ENCODE assay signal across 8 mouse cellular contexts in genomic region chr17:48408526-48409291, GRCm38 (mm10). TPM values are rescaled to one million over a fixed set of nuclear protein-coding genes. Genes with fewer than 3 reads are reported as not detected.
DNase-seq lines count a peak whose midpoint lies in the region; ATAC-seq and TF ChIP-seq lines count a peak whose summit lies in the region.

No protein-coding gene starts in this region.

- WGBS in heart, embryonic 11.5 days (ENCODE audit: insufficient replicate concordance), result under 1% methylated on average over 45 of the region's 47 CpGs
- under 1% methylated on average over 44 of the region's 47 CpGs for WGBS in kidney, embryonic 15.5 days
- 2% methylated on average over 29 of the region's 47 CpGs for WGBS in midbrain, postnatal 0 days

- peak overlapping the region; percentile 88 for H3K4me2 ChIP-seq in heart, embryonic 11.5 days
- peak overlapping the region; percentile 76 for H3K4me2 ChIP-seq in kidney, embryonic 15.5 days
- H3K4me2 ChIP-seq in midbrain, postnatal 0 days (ENCODE audit: low read depth, low read length, poor library complexity, severe bottlenecking), result peak overlapping the region; percentile 78

- no peaks in the 10 kb centered on the region for H3K36me3 ChIP-seq in heart, embryonic 11.5 days (ENCODE audit: control insufficient read depth, insufficient read depth, low read length)
- H3K36me3 ChIP-seq in kidney, embryonic 15.5 days, result peaks cover 13% of the 10 kb centered on the region
- no peaks in the 10 kb centered on the region for H3K36me3 ChIP-seq in midbrain, postnatal 0 days (ENCODE audit: insufficient read depth, low read length)

- H3K9me3 ChIP-seq in heart, embryonic 11.5 days (replicated peaks; ENCODE audit: control insufficient read depth, low read length), result no peaks in the 10 kb centered on the region
- H3K9me3 ChIP-seq in kidney, embryonic 15.5 days (replicated peaks), result no peaks in the 10 kb centered on the region
- no peaks in the 10 kb centered on the region for H3K9me3 ChIP-seq in midbrain, postnatal 0 days (ENCODE audit: low read length)

- DNase-seq in B cell, adult 2 months, result peak; percentile 90
- DNase-seq in liver, result peak; percentile 89
- peak; percentile 72 for DNase-seq in midbrain, postnatal 0 days (ENCODE audit: low spot score)
- peak; percentile 90 to 91 for DNase-seq in spleen, postnatal 36 days (ENCODE audit: low spot score in 2 of 2)

- peak; percentile 32 for ATAC-seq in heart, embryonic 11.5 days (replicated peaks; ENCODE audit: insufficient number of reproducible peaks, low FRiP score, low TSS enrichment)
- peak; percentile 44 for ATAC-seq in kidney, embryonic 15.5 days (replicated peaks; ENCODE audit: low FRiP score)
- peak; percentile 17 for ATAC-seq in midbrain, postnatal 0 days (ENCODE audit: low FRiP score)

- peak overlapping the region; percentile 99 for H3K9ac ChIP-seq in heart, embryonic 11.5 days (ENCODE audit: low read depth, low read length)
- peak overlapping the region; percentile 83 for H3K9ac ChIP-seq in kidney, embryonic 15.5 days
- peak overlapping the region; percentile 96 for H3K9ac ChIP-seq in midbrain, postnatal 0 days (replicated peaks; ENCODE audit: low read length, poor library complexity, severe bottlenecking)

- peak overlapping the region; percentile 98 for H3K27ac ChIP-seq in bone marrow macrophage, adult 2 months (ENCODE audit: insufficient read depth, low read depth, low read length)
- H3K27ac ChIP-seq in embryonic fibroblast, embryonic 13.5 days (ENCODE audit: insufficient read depth, low read length), result peak overlapping the region; percentile 96
- H3K27ac ChIP-seq in heart, embryonic 11.5 days (ENCODE audit: low read depth, low read length), result peak overlapping the region; percentile 100
- H3K27ac ChIP-seq in kidney, embryonic 15.5 days, result peak overlapping the region; percentile 100
- H3K27ac ChIP-seq in midbrain, postnatal 0 days (ENCODE audit: low read depth, low read length), result peak overlapping the region; percentile 99

- H3K4me3 ChIP-seq in bone marrow macrophage, adult 2 months (ENCODE audit: insufficient read depth, low read length), result peak overlapping the region; percentile 89
- peak overlapping the region; percentile 93 for H3K4me3 ChIP-seq in embryonic fibroblast, embryonic 13.5 days (ENCODE audit: insufficient read depth, low read length)
- H3K4me3 ChIP-seq in heart, embryonic 11.5 days (ENCODE audit: low read depth, low read length), result peak overlapping the region; percentile 96
- H3K4me3 ChIP-seq in kidney, embryonic 15.5 days (replicated peaks), result peak overlapping the region; percentile 72
- peak overlapping the region; percentile 83 for H3K4me3 ChIP-seq in midbrain, postnatal 0 days (ENCODE audit: low read depth, low read length)

- no peaks in the 10 kb centered on the region for H3K27me3 ChIP-seq in heart, embryonic 11.5 days (ENCODE audit: control insufficient read depth, insufficient read depth, low read length)
- no peaks in the 10 kb centered on the region for H3K27me3 ChIP-seq in kidney, embryonic 15.5 days
- H3K27me3 ChIP-seq in midbrain, postnatal 0 days (ENCODE audit: insufficient read depth, low read length), result no peaks in the 10 kb centered on the region

- no peak for TF ChIP-seq POLR2A in bone marrow macrophage, adult 2 months (IDR thresholded peaks at IDR 0.05; ENCODE audit: borderline replicate concordance, low read depth, low read length)
- peak; percentile 62 for TF ChIP-seq POLR2A in embryonic fibroblast, embryonic 13.5 days (IDR thresholded peaks at IDR 0.05; ENCODE audit: low read depth, low read length)

- peaks cover 26% of the 10 kb centered on the region for H3K4me1 ChIP-seq in bone marrow macrophage, adult 2 months (ENCODE audit: control insufficient read depth, insufficient read depth, low read length)
- peaks cover 6% of the 10 kb centered on the region for H3K4me1 ChIP-seq in embryonic fibroblast, embryonic 13.5 days (ENCODE audit: control insufficient read depth, insufficient read depth, low read length)
- peaks cover 18% of the 10 kb centered on the region for H3K4me1 ChIP-seq in heart, embryonic 11.5 days (ENCODE audit: control insufficient read depth, insufficient read depth, low read length)
- H3K4me1 ChIP-seq in kidney, embryonic 15.5 days, result peaks cover 28% of the 10 kb centered on the region
- no peaks in the 10 kb centered on the region for H3K4me1 ChIP-seq in midbrain, postnatal 0 days (ENCODE audit: insufficient read depth, low read length)

- TF ChIP-seq CTCF in bone marrow macrophage, adult 2 months (IDR thresholded peaks at IDR 0.05; ENCODE audit: low read depth, low read length), result no peak
- TF ChIP-seq CTCF in embryonic fibroblast, embryonic 13.5 days (IDR thresholded peaks at IDR 0.05; ENCODE audit: borderline replicate concordance, insufficient read depth, low read length), result no peak
- no peak for TF ChIP-seq CTCF in midbrain, postnatal 0 days (IDR thresholded peaks at IDR 0.05)

RNA-seq across cellular contexts. Expression of gene Nfya, which starts 1.0 kb away (rescaled TPM):
- 62.7 and 63.7 TPM in 2 replicates for polyA plus RNA-seq in bone marrow macrophage, adult 2 months (2012; ENCODE audit: insufficient read depth, insufficient read length, missing spikeins)
- polyA plus RNA-seq in embryonic fibroblast, embryonic 13.5 days (2011; ENCODE audit: insufficient read length, low read depth, missing spikeins), result 31.9 and 41.5 TPM in 2 replicates
- polyA plus RNA-seq in heart, embryonic 11.5 days (2014; fragmentation: Nextera tagmentation; extraction: Ambion mirVana), result 16.9 and 19.6 TPM in 2 replicates
- polyA plus RNA-seq in kidney, embryonic 15.5 days (2015; fragmentation: Nextera tagmentation; extraction: Ambion mirVana), result 15.8 and 17.8 TPM in 2 replicates
- 22.7 and 30.9 TPM in 2 replicates for total RNA-seq in midbrain, postnatal 0 days (2014; rRNA removed)
- 3.8 and 4.1 TPM in 2 replicates for polyA plus RNA-seq in midbrain, postnatal 0 days (2015; fragmentation: Nextera tagmentation; extraction: Ambion mirVana)

RNA-seq across cellular contexts. Expression of gene Oard1, which starts 1.1 kb away (rescaled TPM):
- polyA plus RNA-seq in bone marrow macrophage, adult 2 months (2012; ENCODE audit: insufficient read depth, insufficient read length, missing spikeins), result 29.3 and 38.4 TPM in 2 replicates
- polyA plus RNA-seq in embryonic fibroblast, embryonic 13.5 days (2011; ENCODE audit: insufficient read length, low read depth, missing spikeins), result 17.1 and 18.9 TPM in 2 replicates
- polyA plus RNA-seq in heart, embryonic 11.5 days (2014; fragmentation: Nextera tagmentation; extraction: Ambion mirVana), result 47.4 and 48.0 TPM in 2 replicates
- polyA plus RNA-seq in kidney, embryonic 15.5 days (2015; fragmentation: Nextera tagmentation; extraction: Ambion mirVana), result 72.4 and 74.9 TPM in 2 replicates
- total RNA-seq in midbrain, postnatal 0 days (2014; rRNA removed), result 12.9 and 15.0 TPM in 2 replicates
- polyA plus RNA-seq in midbrain, postnatal 0 days (2015; fragmentation: Nextera tagmentation; extraction: Ambion mirVana), result 28.0 and 30.2 TPM in 2 replicates

RNA-seq across cellular contexts. Expression of gene Apobec2, which starts 24.0 kb away (rescaled TPM):
- polyA plus RNA-seq in bone marrow macrophage, adult 2 months (2012; ENCODE audit: insufficient read depth, insufficient read length, missing spikeins), result not detected in 2 replicates
- polyA plus RNA-seq in embryonic fibroblast, embryonic 13.5 days (2011; ENCODE audit: insufficient read length, low read depth, missing spikeins), result not detected in 2 replicates
- polyA plus RNA-seq in heart, embryonic 11.5 days (2014; fragmentation: Nextera tagmentation; extraction: Ambion mirVana), result 213 and 216 TPM in 2 replicates
- 4.2 and 6.9 TPM in 2 replicates for polyA plus RNA-seq in kidney, embryonic 15.5 days (2015; fragmentation: Nextera tagmentation; extraction: Ambion mirVana)
- total RNA-seq in midbrain, postnatal 0 days (2014; rRNA removed), result 0.11 and 0.80 TPM in 2 replicates
- 0.31 and 0.32 TPM in 2 replicates for polyA plus RNA-seq in midbrain, postnatal 0 days (2015; fragmentation: Nextera tagmentation; extraction: Ambion mirVana)

RNA-seq across cellular contexts. Expression of gene Tspo2, which starts 42.6 kb away (rescaled TPM):
- polyA plus RNA-seq in bone marrow macrophage, adult 2 months (2012; ENCODE audit: insufficient read depth, insufficient read length, missing spikeins), result not detected in 2 replicates
- polyA plus RNA-seq in embryonic fibroblast, embryonic 13.5 days (2011; ENCODE audit: insufficient read length, low read depth, missing spikeins), result not detected in 2 replicates
- polyA plus RNA-seq in heart, embryonic 11.5 days (2014; fragmentation: Nextera tagmentation; extraction: Ambion mirVana), result 2.1 TPM in 2 replicates
- polyA plus RNA-seq in kidney, embryonic 15.5 days (2015; fragmentation: Nextera tagmentation; extraction: Ambion mirVana), result 2.4 and 4.1 TPM in 2 replicates
- 0.22 and 0.85 TPM in 2 replicates for total RNA-seq in midbrain, postnatal 0 days (2014; rRNA removed)
- polyA plus RNA-seq in midbrain, postnatal 0 days (2015; fragmentation: Nextera tagmentation; extraction: Ambion mirVana), result 0.74 and 1.4 TPM in 2 replicates

RNA-seq across cellular contexts. Expression of gene Unc5cl, which starts 46.0 kb away (rescaled TPM):
- polyA plus RNA-seq in bone marrow macrophage, adult 2 months (2012; ENCODE audit: insufficient read depth, insufficient read length, missing spikeins), result not detected in 2 replicates
- not detected in 2 replicates for polyA plus RNA-seq in embryonic fibroblast, embryonic 13.5 days (2011; ENCODE audit: insufficient read length, low read depth, missing spikeins)
- polyA plus RNA-seq in heart, embryonic 11.5 days (2014; fragmentation: Nextera tagmentation; extraction: Ambion mirVana), result 0.17 and 0.23 TPM in 2 replicates
- polyA plus RNA-seq in kidney, embryonic 15.5 days (2015; fragmentation: Nextera tagmentation; extraction: Ambion mirVana), result 5.6 and 5.7 TPM in 2 replicates
- total RNA-seq in midbrain, postnatal 0 days (2014; rRNA removed), result 0.19 and 0.49 TPM in 2 replicates
- polyA plus RNA-seq in midbrain, postnatal 0 days (2015; fragmentation: Nextera tagmentation; extraction: Ambion mirVana), result 0.06 and 0.32 TPM in 2 replicates

Comparison
In these comparisons a context has a peak if more than half of its experiments do, and no peak if none do; other contexts are left out.
1. Peak in every context shown above with its lines: DNase-seq, ATAC-seq, H3K4me3 ChIP-seq and H3K27ac ChIP-seq.
2. RNA of gene Apobec2, which starts 24.0 kb away (polyA plus RNA-seq): 213 to 216 TPM in heart, embryonic 11.5 days; 4.2 to 6.9 TPM in kidney, embryonic 15.5 days, 0.31 to 0.32 TPM in midbrain, postnatal 0 days, not detected in bone marrow macrophage, adult 2 months and not detected in embryonic fibroblast, embryonic 13.5 days; every median in the first group is over 10 times any median in the second.